Mouse (Mus musculus) CH12.LX (cell line): ENCODE data around the gene Pi16. TPM values are rescaled to one million over a fixed set of nuclear protein-coding genes. Genes with fewer than 3 reads are reported as not detected.
"Not testable (repeated sequence)": the region's sequence is repeated elsewhere in the genome, so short reads cannot be mapped to it uniquely, and the experiment has no call there.

Experiments used
- DNase-seq: peaks from one replicate; pipeline ENCODE4 v3.0.0-alpha.2; 2013; ENCODE audit errors: extremely low read depth
- H3K27ac ChIP-seq: 2 replicates; pipeline ENCODE4 v1.5.1; 2012; ENCODE audit warnings: low read depth, mild to moderate bottlenecking, control low read depth, moderate library complexity; ENCODE audit not compliant: insufficient read depth
- H3K27me3 ChIP-seq: replicated peaks from 2 replicates; pipeline ENCODE3; 2012; ENCODE audit warnings: inconsistent platforms
- H3K36me3 ChIP-seq, 2 experiments: replicated peaks in 1 of 2; 2 replicates each; pipeline versions ENCODE3 to v1.6.1; 2012; ENCODE audit warnings: inconsistent platforms in 1 of 2, low read length in 1 of 2, mild to moderate bottlenecking in 1 of 2, mixed read lengths in 1 of 2, moderate library complexity in 1 of 2; ENCODE audit not compliant: control insufficient read depth in 1 of 2, insufficient read depth in 1 of 2
- H3K4me1 ChIP-seq, 2 experiments: 2 replicates each; pipeline ENCODE4 v1.6.1; 2012; ENCODE audit warnings: inconsistent platforms in 1 of 2, moderate library complexity in 1 of 2; ENCODE audit not compliant: insufficient read depth in 2 of 2, control insufficient read depth in 1 of 2
- H3K4me2 ChIP-seq: 2 replicates; pipeline ENCODE4 v1.6.1; 2012; ENCODE audit warnings: low read depth, mild to moderate bottlenecking, control low read depth; ENCODE audit not compliant: poor library complexity, insufficient read depth, severe bottlenecking
- H3K4me3 ChIP-seq, 3 experiments: fragments of 150-350 bp in 1 of 3; sonication (generic) in 1 of 3; replicated peaks in 1 of 3; 2 replicates each; pipeline versions ENCODE3 to v1.5.1; 2011 to 2012; ENCODE audit warnings: low read depth in 2 of 3, low read length in 2 of 3, mild to moderate bottlenecking in 2 of 3, moderate library complexity in 2 of 3, control low read depth in 1 of 3, improper control_type of control experiment in 1 of 3, inconsistent platforms in 1 of 3, mixed read lengths in 1 of 3; ENCODE audit not compliant: poor library complexity in 1 of 3
- H3K79me2 ChIP-seq: replicated peaks from 2 replicates; pipeline ENCODE4 v1.6.1; 2012; ENCODE audit warnings: mild to moderate bottlenecking, moderate library complexity; ENCODE audit not compliant: control insufficient read depth, poor library complexity, insufficient read depth, severe bottlenecking; ENCODE audit errors: extremely low read depth
- H3K9ac ChIP-seq: 2 replicates; pipeline ENCODE4 v1.6.1; 2012; ENCODE audit warnings: low read depth, mild to moderate bottlenecking, control low read depth, moderate library complexity; ENCODE audit not compliant: insufficient read depth
- H3K9me3 ChIP-seq: replicated peaks from 2 replicates; pipeline ENCODE3; 2012; ENCODE audit warnings: low read length, inconsistent platforms, mixed read lengths
- CHD2 ChIP-seq: IDR thresholded peaks from 2 replicates; pipeline ENCODE4 v1.6.1; 2011; ENCODE audit warnings: low read length, improper control_type of control experiment
- CTCF ChIP-seq, 2 experiments: IDR thresholded peaks in 1 of 2; conservative IDR thresholded peaks in 1 of 2; 2 replicates each; pipeline ENCODE4 v1.5.1; 2011 to 2012; ENCODE audit warnings: low read depth in 2 of 2, low read length in 2 of 2, improper control_type of control experiment in 1 of 2, inconsistent platforms in 1 of 2, mild to moderate bottlenecking in 1 of 2, moderate library complexity in 1 of 2
- E2F4 ChIP-seq: IDR thresholded peaks from 2 replicates; pipeline ENCODE4 v1.6.1; 2011; ENCODE audit warnings: low read depth, low read length, improper control_type of control experiment; ENCODE audit not compliant: insufficient replicate concordance
- ELF1 ChIP-seq: IDR thresholded peaks from 2 replicates; pipeline ENCODE4 v1.6.1; 2014; ENCODE audit warnings: low read depth, mild to moderate bottlenecking, inconsistent platforms, low read length, improper control_type of control experiment
- EP300 ChIP-seq: IDR thresholded peaks from 2 replicates; pipeline ENCODE4 v1.6.1; 2011; ENCODE audit warnings: low read length, improper control_type of control experiment
- HCFC1 ChIP-seq: IDR thresholded peaks from 2 replicates; pipeline ENCODE4 v1.6.1; 2012; ENCODE audit warnings: low read depth, mild to moderate bottlenecking, inconsistent platforms, low read length, improper control_type of control experiment
- IRF4 ChIP-seq: IDR thresholded peaks from 2 replicates; pipeline ENCODE4 v1.6.1; 2014; ENCODE audit warnings: low read depth, mild to moderate bottlenecking, inconsistent platforms, low read length, improper control_type of control experiment
- JUN ChIP-seq: IDR thresholded peaks from 2 replicates; pipeline ENCODE4 v1.6.1; 2011; ENCODE audit warnings: low read depth, mild to moderate bottlenecking, low read length, improper control_type of control experiment, moderate library complexity; ENCODE audit not compliant: insufficient read depth
- JUND ChIP-seq: conservative IDR thresholded peaks from 2 replicates; pipeline ENCODE4 v1.6.1; 2011; ENCODE audit warnings: low read depth, low read length, improper control_type of control experiment
- KAT2A ChIP-seq: IDR thresholded peaks from 2 replicates; pipeline ENCODE4 v1.6.1; 2012; ENCODE audit warnings: low read length, improper control_type of control experiment, inconsistent platforms; ENCODE audit not compliant: insufficient replicate concordance
- MAX ChIP-seq: IDR thresholded peaks from 2 replicates; pipeline ENCODE4 v1.6.1; 2011; ENCODE audit warnings: low read length, improper control_type of control experiment
- MEF2A ChIP-seq: IDR thresholded peaks from 2 replicates; pipeline ENCODE4 v1.6.1; 2014; ENCODE audit warnings: low read depth, mild to moderate bottlenecking, inconsistent platforms, low read length, improper control_type of control experiment, borderline replicate concordance
- MXI1 ChIP-seq: IDR thresholded peaks from 2 replicates; pipeline ENCODE4 v1.6.1; 2011; ENCODE audit warnings: mild to moderate bottlenecking, low read depth, low read length, improper control_type of control experiment
- NRF1 ChIP-seq: IDR thresholded peaks from 2 replicates; pipeline ENCODE4 v1.6.1; 2014; ENCODE audit warnings: low read depth, mild to moderate bottlenecking, inconsistent platforms, low read length, improper control_type of control experiment, moderate library complexity
- PAX5 ChIP-seq: IDR thresholded peaks from 2 replicates; pipeline ENCODE4 v1.6.1; 2012; ENCODE audit warnings: low read length, inconsistent platforms, mixed read lengths
- SIN3A ChIP-seq: IDR thresholded peaks from 2 replicates; pipeline ENCODE4 v1.6.1; 2012; ENCODE audit warnings: low read length, improper control_type of control experiment, inconsistent platforms
- SMC3 ChIP-seq: IDR thresholded peaks from 2 replicates; pipeline ENCODE4 v1.6.1; 2011; ENCODE audit warnings: low read depth, low read length, improper control_type of control experiment
- UBTF ChIP-seq: IDR thresholded peaks from 2 replicates; pipeline ENCODE4 v1.6.1; 2012; ENCODE audit warnings: low read depth, mild to moderate bottlenecking, inconsistent platforms, low read length, improper control_type of control experiment, moderate library complexity
- USF2 ChIP-seq: conservative IDR thresholded peaks from 2 replicates; pipeline ENCODE4 v1.6.1; 2011; ENCODE audit warnings: low read depth, low read length, improper control_type of control experiment
- ZC3H11A ChIP-seq: IDR thresholded peaks from 2 replicates; pipeline ENCODE4 v1.6.1; 2012; ENCODE audit warnings: low read depth, mild to moderate bottlenecking, inconsistent platforms, low read length, improper control_type of control experiment
- ZKSCAN1 ChIP-seq: IDR thresholded peaks from 2 replicates; pipeline ENCODE4 v1.6.1; 2012; ENCODE audit warnings: low read depth, inconsistent platforms, low read length, improper control_type of control experiment, borderline replicate concordance
- ZMIZ1 ChIP-seq: IDR thresholded peaks from 2 replicates; pipeline ENCODE4 v1.6.1; 2012; ENCODE audit warnings: low read depth, mild to moderate bottlenecking, inconsistent platforms, low read length, improper control_type of control experiment
- dilution Hi-C: fragments of 300-500 bp; cut with MboI; formaldehyde crosslinking; loops from 2 replicates; pipeline ENCODE4 v1.14.3; 2020; ENCODE audit warnings: low sequenced_read_pairs; ENCODE audit not compliant: extremely low pct_unique_long_range_greater_than_20kb, extremely low pct_ligation_motif_present
- in situ Hi-C: fragments of 300-500 bp; cut with MboI; formaldehyde crosslinking; loops from 3 replicates; pipeline ENCODE4 v1.14.3; 2019; ENCODE audit warnings: low sequenced_read_pairs, low pct_ligation_motif_present, low pct_unique_long_range_greater_than_20kb, mixed read lengths
- polyA plus RNA-seq: library from polyadenylated mRNA; unstranded; fragments of >175 nt; gene quantifications from 2 replicates; pipeline ENCODE4 v1.2.1, GENCODE M21; 2012; ENCODE audit warnings: low read depth; ENCODE audit not compliant: insufficient read length
- total RNA-seq, 2 experiments: library from RNA; depleted of rRNA; stranded (reverse); fragments of 300-350 nt in 1 of 2; fragments of >200 nt in 1 of 2; gene quantifications; 2 replicates each; pipeline ENCODE4 v1.2.3; 2012 to 2014

Pi16 gene
- total RNA-seq (2012; rRNA removed) (0.13 TPM in 1 of 2 replicates, not detected in the other), total RNA-seq (2014; rRNA removed) (not detected in 2 replicates), polyA plus RNA-seq (not detected in 2 replicates)

DNA sequence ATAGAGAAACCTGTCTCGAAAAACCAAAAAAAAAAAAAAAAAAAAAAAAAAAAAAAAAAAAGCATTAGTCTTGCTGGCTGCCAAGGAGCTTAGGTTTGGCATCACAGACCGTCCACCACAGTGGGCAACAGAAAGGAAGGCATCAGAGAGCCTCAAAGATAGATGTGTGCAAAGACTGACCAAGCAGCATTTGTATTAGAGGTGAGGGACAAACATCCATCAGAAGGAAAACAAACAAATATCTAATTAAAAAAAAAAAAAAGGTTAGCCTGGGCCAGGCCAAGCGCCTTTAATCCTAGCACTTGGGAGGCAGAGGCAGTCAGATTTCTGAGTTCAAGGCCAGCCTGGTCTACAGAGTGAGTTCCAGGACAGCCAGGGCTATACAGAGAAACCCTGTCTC is at the start of gene Pi16:
Pi16 (plus strand) TSS at position 301 of the 400 bp plus-strand sequence.
- H3K4me2 ChIP-seq, H3K9ac ChIP-seq, dilution Hi-C loops, H3K4me1 ChIP-seq, in situ Hi-C loops, H3K27me3 ChIP-seq, H3K79me2 ChIP-seq, DNase-seq, H3K9me3 ChIP-seq, H3K27ac ChIP-seq, H3K36me3 ChIP-seq, H3K4me3 ChIP-seq: not testable (repeated sequence)

DNA sequence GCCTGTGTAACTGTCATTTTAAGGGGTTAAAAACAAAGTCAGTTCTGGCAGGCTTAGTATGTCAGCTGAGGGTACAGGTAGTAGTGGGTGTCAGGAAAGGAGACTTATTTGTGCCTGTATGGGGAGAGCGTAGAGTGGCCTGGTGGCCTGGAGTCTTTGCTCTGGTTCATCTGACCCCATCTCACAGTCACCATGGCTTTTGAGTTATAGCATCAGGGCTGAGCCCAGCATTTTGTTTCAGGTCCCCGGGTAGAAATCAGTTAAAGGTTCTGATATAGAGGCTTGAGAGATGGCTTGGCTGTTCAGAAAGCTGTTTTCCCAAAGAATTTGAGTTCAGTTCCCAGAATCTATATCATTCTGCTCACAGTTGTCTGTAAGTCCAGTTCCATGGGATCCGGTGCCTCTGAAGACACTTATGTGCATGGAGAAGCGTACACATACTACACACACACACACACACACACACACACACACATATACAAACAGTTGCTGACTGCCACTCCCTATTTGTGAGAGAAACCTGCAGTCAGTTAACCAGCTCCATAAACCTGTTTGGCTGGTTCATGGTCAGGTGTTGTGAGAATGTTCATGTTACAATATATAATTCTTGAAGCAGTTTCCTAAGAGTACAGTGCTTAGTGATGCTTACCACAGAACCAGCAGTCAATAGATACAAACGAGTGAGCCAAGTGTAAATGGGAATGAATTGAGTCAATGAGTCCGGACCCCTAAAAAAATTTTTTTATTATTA is 49.4 kb upstream of the Pi16 start:
- H3K36me3 ChIP-seq, result peaks cover 0 to under 1% of the 10 kb centered on the region in 2 experiments

DNA sequence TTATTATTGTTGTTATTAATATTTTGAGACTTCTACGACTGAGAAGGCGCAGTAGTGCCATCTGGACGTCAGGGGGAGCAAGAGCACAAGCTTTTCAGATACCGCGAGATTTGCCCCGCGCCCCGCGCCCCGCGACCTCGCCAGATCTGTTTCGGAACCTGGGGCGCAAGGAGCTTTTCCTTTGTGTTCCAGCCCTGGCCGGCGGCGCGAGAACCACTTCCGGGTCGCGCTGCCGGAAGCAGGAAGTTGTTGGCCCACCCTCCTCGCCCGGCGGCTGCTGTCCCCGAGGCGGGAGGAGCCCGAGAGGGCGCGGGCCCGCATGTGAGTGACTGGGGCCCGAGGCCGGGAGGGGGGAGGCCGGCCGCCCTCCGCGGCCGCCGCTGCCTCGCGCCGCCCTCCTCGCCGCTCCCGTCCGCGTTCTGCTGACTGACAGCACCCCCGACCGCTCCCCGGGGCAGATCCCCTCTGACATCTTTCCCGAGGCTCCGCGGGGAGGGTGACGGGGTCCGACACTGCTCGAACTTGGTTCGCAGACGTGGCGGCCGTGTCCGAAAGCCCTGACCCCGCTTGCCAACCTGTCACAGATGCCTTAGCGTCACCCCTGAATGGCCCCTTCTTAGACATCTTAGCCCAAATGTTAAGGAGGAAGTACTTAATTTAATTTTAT is 48.7 kb upstream of the Pi16 start, which contains the start of gene BC004004:
BC004004 (plus strand) TSS at position 107 of the 667 bp plus-strand sequence.
- Histone ChIP-seq H3K9me3 (no peaks in the 10 kb centered on the region), H3K27me3 (no peaks in the 10 kb centered on the region), H3K36me3 (peaks cover 0 to 3% of the 10 kb centered on the region in 2 experiments), H3K27ac (peak within 1 kb of the TSS; percentile 67), H3K4me3 (peak within 1 kb of the TSS; percentile 79 to 97 (median 86)), H3K9ac (peak within 1 kb of the TSS; percentile 89), H3K79me2 (peaks cover 19% of the 10 kb centered on the region), H3K4me2 (peak within 1 kb of the TSS; percentile 98), H3K4me1 (peaks cover 3 to 27% of the 10 kb centered on the region in 2 experiments; a peak in 2 of 4 replicates)
- peak; percentile 95 for DNase-seq
- in situ Hi-C loops, result no loop called here
- dilution Hi-C loops, result no loop called here
- TF ChIP-seq CTCF (conservative IDR thresholded peaks at IDR 0.05 in 1 of 2, IDR thresholded peaks at IDR 0.05 in 1 of 2; ENCODE audit: low read depth in 2 of 2, low read length in 2 of 2) (peak in 1 of 2 experiments; percentile 74; a peak in 3 of 4 replicates), USF2 (no peak), JUN (no peak), IRF4 (peak; percentile 77), EP300 (no peak), E2F4 (peak; percentile 52; the same call in 1 of the 2 replicates), CHD2 (peak; percentile 99), JUND (no peak), ELF1 (peak; percentile 100), ZC3H11A (no peak), MXI1 (peak; percentile 91), MAX (peak; percentile 45), KAT2A (peak; percentile 94), SIN3A (peak; percentile 97), PAX5 (no peak), ZKSCAN1 (no peak), NRF1 (peak; percentile 55), UBTF (peak; percentile 71; the same call in 1 of the 2 replicates), ZMIZ1 (peak; percentile 63; the same call in 1 of the 2 replicates), HCFC1 (peak; percentile 91)

More for the DNA sequence above, 49.4 kb upstream of the Pi16 start:
- DNase-seq, result no peak
- H3K79me2 ChIP-seq, result peaks cover 25% of the 10 kb centered on the region
- peak overlapping the region; percentile 27 for H3K4me2 ChIP-seq
- dilution Hi-C loops, result no loop called here
- peak overlapping the region in 2 of 3 experiments; percentile 55 to 86 for H3K4me3 ChIP-seq
- H3K9me3 ChIP-seq, result no peaks in the 10 kb centered on the region
- H3K9ac ChIP-seq, result peak overlapping the region; percentile 20; the same call in 1 of the 2 replicates
- no peaks in the 10 kb centered on the region for H3K27me3 ChIP-seq
- no peak overlapping the region for H3K27ac ChIP-seq
- H3K4me1 ChIP-seq, result peaks cover 3 to 27% of the 10 kb centered on the region in 2 experiments; a peak in 2 of 4 replicates
- TF ChIP-seq KAT2A (no peak), ZC3H11A (no peak), SMC3 (no peak), ELF1 (no peak), MEF2A (no peak), JUND (no peak)
- in situ Hi-C loops, result no loop called here
